Mouse (Mus musculus) C2C12 (cell line): Measurements from ENCODE around the gene Relt. TPM values are rescaled to one million over a fixed set of nuclear protein-coding genes. Genes with fewer than 3 reads are reported as not detected.

Experiments
- H3K27me3 ChIP-seq: one replicate; pipeline ENCODE4 v1.6.1; 2011; ENCODE audit not compliant: control insufficient read depth, insufficient read depth, insufficient read length
- H3K36me3 ChIP-seq: one replicate; pipeline ENCODE4 v1.6.1; 2011; ENCODE audit not compliant: control insufficient read depth, insufficient read depth
- H3K4me3 ChIP-seq: one replicate; pipeline ENCODE4 v1.5.1; 2011; ENCODE audit warnings: mild to moderate bottlenecking, control low read depth; ENCODE audit not compliant: poor library complexity, insufficient read depth, severe bottlenecking
- H3K79me2 ChIP-seq: one replicate; pipeline ENCODE4 v1.6.1; 2011; ENCODE audit not compliant: control insufficient read depth, insufficient read depth
- H3K79me3 ChIP-seq: one replicate; pipeline ENCODE4 v1.6.1; 2011; ENCODE audit warnings: low read depth, control low read depth
- H3ac ChIP-seq: one replicate; pipeline ENCODE3; 2011; ENCODE audit warnings: low read depth; ENCODE audit not compliant: control insufficient read depth, insufficient read length
- CEBPB ChIP-seq: IDR thresholded peaks from one replicate; pipeline ENCODE4 v1.6.1; 2011; ENCODE audit warnings: low read depth, mild to moderate bottlenecking, control low read depth, moderate library complexity
- CTCF ChIP-seq: IDR thresholded peaks from one replicate; pipeline ENCODE4 v1.5.1; 2011; ENCODE audit not compliant: control insufficient read depth, insufficient read depth, insufficient read length
- FOSL1 ChIP-seq: IDR thresholded peaks from one replicate; pipeline ENCODE4 v1.8.0; 2011; ENCODE audit warnings: mild to moderate bottlenecking, low read length; ENCODE audit not compliant: poor library complexity, insufficient read depth, severe bottlenecking
- MAX ChIP-seq: IDR thresholded peaks from one replicate; pipeline ENCODE4 v1.6.1; 2011; ENCODE audit warnings: mild to moderate bottlenecking, control low read depth
- MYOD1 ChIP-seq: IDR thresholded peaks from one replicate; pipeline ENCODE4 v1.6.1; 2011; ENCODE audit warnings: low read depth; ENCODE audit not compliant: control insufficient read depth, insufficient read length
- MYOG ChIP-seq: IDR thresholded peaks from one replicate; pipeline ENCODE4 v1.6.1; 2011; ENCODE audit not compliant: control insufficient read depth, insufficient read length; ENCODE audit errors: extremely low read depth
- USF1 ChIP-seq: IDR thresholded peaks from one replicate; pipeline ENCODE4 v1.6.1; 2011; ENCODE audit warnings: low read depth, mild to moderate bottlenecking, control low read depth, moderate library complexity
- polyA plus RNA-seq: library from polyadenylated mRNA; unstranded; fragments of >200 nt; fragmentation: generic; extraction: Trizol; gene quantifications from one replicate; pipeline ENCODE4 v1.2.1, GENCODE M21; 2012; ENCODE audit warnings: missing spikeins

Gene Relt
- polyA plus RNA-seq, 1 experiment: 23.7 TPM

GRCm38 (mm10) chr7:100879595-100879994, 16.3 kb upstream of the Relt start:
- Histone ChIP-seq H3K79me2 (no peaks in the 10 kb centered on the region), H3K27me3 (no peaks in the 10 kb centered on the region), H3K36me3 (peaks cover 26% of the 10 kb centered on the region), H3K4me3 (no peak overlapping the region), H3K79me3 (no peaks in the 10 kb centered on the region), H3ac (no peak overlapping the region)
- no peak for TF ChIP-seq MYOG
- TF ChIP-seq CTCF: no peak
- TF ChIP-seq USF1: no peak
- TF ChIP-seq FOSL1: no peak
- TF ChIP-seq CEBPB: no peak
- no peak for TF ChIP-seq MAX
- TF ChIP-seq MYOD1: no peak

- Histone ChIP-seq H3K4me3 (no peak overlapping the region), H3K79me2 (no peaks in the 10 kb centered on the region), H3K27me3 (no peaks in the 10 kb centered on the region), H3K79me3 (no peaks in the 10 kb centered on the region), H3ac (no peak overlapping the region), H3K36me3 (peaks cover 26% of the 10 kb centered on the region)
- no peak for TF ChIP-seq USF1
- TF ChIP-seq MYOD1: no peak
- no peak for TF ChIP-seq MYOG
- no peak for TF ChIP-seq CEBPB
- TF ChIP-seq MAX: no peak
- TF ChIP-seq CTCF: no peak
- no peak for TF ChIP-seq FOSL1
Observed at GRCm38 (mm10) chr7:100876771-100877170, 13.5 kb upstream of the Relt start.

GRCm38 (mm10) chr7:100876293-100876692, 13.0 kb upstream of the Relt start:
- H3ac ChIP-seq: no peak overlapping the region
- H3K79me2 ChIP-seq: no peaks in the 10 kb centered on the region
- H3K79me3 ChIP-seq: no peaks in the 10 kb centered on the region
- peaks cover 23% of the 10 kb centered on the region for H3K36me3 ChIP-seq
- H3K27me3 ChIP-seq: no peaks in the 10 kb centered on the region
- H3K4me3 ChIP-seq: no peak overlapping the region
- no peak for TF ChIP-seq CEBPB
- TF ChIP-seq MAX: no peak
- TF ChIP-seq MYOG: no peak
- no peak for TF ChIP-seq FOSL1
- no peak for TF ChIP-seq USF1
- no peak for TF ChIP-seq MYOD1
- no peak for TF ChIP-seq CTCF

- H3K4me3 ChIP-seq: no peak overlapping the region
- no peaks in the 10 kb centered on the region for H3K79me2 ChIP-seq
- TF ChIP-seq CTCF (no peak), MYOG (no peak), MAX (no peak), MYOD1 (no peak), USF1 (no peak), CEBPB (no peak), FOSL1 (no peak)
- H3K36me3 ChIP-seq: peaks cover 18% of the 10 kb centered on the region
- H3K27me3 ChIP-seq: no peaks in the 10 kb centered on the region
- H3ac ChIP-seq: no peak overlapping the region
- H3K79me3 ChIP-seq: no peaks in the 10 kb centered on the region
Observed at GRCm38 (mm10) chr7:100875822-100876221, 12.6 kb upstream of the Relt start.

GRCm38 (mm10) chr7:100873197-100873596, 10.0 kb upstream of the Relt start:
- Histone ChIP-seq H3K4me3 (no peak overlapping the region), H3K36me3 (peaks cover 5% of the 10 kb centered on the region)
- TF ChIP-seq MAX (no peak), CEBPB (no peak), USF1 (no peak), FOSL1 (no peak), CTCF (no peak), MYOD1 (no peak)

DNA sequence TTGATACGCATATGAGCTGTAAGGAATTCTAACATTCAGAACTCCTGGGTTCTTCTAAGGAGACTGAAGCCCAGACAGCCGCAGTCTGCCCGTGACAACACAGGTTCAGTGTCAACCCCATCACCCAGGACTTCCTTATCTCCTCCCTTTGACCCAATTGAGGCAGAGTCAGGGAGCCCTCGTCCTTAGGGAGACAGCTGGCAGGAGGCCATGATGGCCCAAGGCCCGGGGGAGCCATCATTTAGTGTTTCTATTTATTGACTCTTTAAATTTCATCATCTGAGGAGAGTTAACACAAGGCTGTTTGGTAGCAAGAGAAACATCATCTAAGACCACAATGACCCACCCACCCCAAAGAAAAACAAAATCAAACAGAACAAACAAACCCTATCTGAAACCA, 8.6 kb upstream of the Relt start:
- H3K27me3 ChIP-seq: no peaks in the 10 kb centered on the region
- H3ac ChIP-seq: no peak overlapping the region
- H3K4me3 ChIP-seq: no peak overlapping the region
- TF ChIP-seq MAX: no peak
- TF ChIP-seq MYOD1: no peak
- no peaks in the 10 kb centered on the region for H3K79me3 ChIP-seq
- H3K36me3 ChIP-seq: peaks cover 5% of the 10 kb centered on the region
- no peaks in the 10 kb centered on the region for H3K79me2 ChIP-seq

More at GRCm38 (mm10) chr7:100873197-100873596, 10.0 kb upstream of the Relt start:
- no peaks in the 10 kb centered on the region for H3K79me3 ChIP-seq
- H3ac ChIP-seq: no peak overlapping the region
- no peaks in the 10 kb centered on the region for H3K27me3 ChIP-seq
- no peaks in the 10 kb centered on the region for H3K79me2 ChIP-seq
